Mouse (Mus musculus): Measurements from ENCODE around the gene Gm21854. TPM values are rescaled to one million over a fixed set of nuclear protein-coding genes. Genes with fewer than 3 reads are reported as not detected.

Gene Gm21854
- not detected in 4 replicates for total RNA-seq (2023; ENCODE audit: inconsistent age)

GRCm38 (mm10) chrY:5656686-5657085 is at the start of gene Gm21854:
Gm21854 (plus strand) TSS chrY:5656986.

Other genes starting within 250 kb of the Gm21854 start
- gene Gm20914, start 69.0 kb downstream of the Gm21854 start, total RNA-seq (2023; ENCODE audit: inconsistent age): not detected in 4 replicates
- gene Gm28171, start 136.4 kb downstream of the Gm21854 start, total RNA-seq (2023; ENCODE audit: inconsistent age): not detected in 4 replicates